Mouse (Mus musculus): Measurements from ENCODE around the gene Ggcx. TPM values are rescaled to one million over a fixed set of nuclear protein-coding genes. Genes with fewer than 3 reads are reported as not detected.

Ggcx gene
- 10.5 and 13.9 TPM in 2 replicates for polyA plus RNA-seq (2012; rRNA removed)

DNA sequence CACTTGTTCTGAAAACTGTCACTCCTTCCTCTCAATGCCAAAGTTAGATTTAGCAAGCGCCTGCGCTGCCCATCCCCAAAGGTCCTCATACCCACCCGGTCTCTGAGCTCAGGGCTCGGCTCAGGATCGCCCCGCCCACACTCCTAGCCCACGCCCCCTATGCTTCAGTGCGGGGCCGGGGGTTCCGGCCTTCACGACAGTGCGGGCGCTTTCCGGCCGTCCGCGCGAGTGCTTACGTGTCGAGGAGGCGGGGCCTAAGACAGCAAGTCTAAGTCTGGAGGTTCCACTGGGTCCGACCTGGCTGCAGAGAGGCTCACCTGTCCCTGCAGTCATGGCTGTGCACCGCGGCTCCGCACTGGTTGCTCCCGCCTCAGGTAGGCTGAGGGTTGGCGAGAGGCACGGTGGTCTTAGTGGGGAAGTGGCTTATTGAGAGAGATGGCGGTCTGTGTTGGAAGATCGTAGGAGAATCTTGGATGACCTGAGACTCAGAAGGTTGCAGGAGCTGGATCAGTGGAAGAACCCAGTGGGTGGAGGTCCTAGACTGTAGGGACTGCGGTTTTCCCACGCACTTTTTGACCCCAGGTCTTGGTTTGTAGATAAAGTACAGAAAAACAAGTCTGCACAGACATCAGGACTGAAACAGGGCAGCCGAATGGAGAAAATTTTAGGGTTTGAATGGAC is at the start of gene Ggcx:
TSS of gene Ggcx (plus strand) at position 233 of the 681 bp plus-strand sequence.

DNA sequence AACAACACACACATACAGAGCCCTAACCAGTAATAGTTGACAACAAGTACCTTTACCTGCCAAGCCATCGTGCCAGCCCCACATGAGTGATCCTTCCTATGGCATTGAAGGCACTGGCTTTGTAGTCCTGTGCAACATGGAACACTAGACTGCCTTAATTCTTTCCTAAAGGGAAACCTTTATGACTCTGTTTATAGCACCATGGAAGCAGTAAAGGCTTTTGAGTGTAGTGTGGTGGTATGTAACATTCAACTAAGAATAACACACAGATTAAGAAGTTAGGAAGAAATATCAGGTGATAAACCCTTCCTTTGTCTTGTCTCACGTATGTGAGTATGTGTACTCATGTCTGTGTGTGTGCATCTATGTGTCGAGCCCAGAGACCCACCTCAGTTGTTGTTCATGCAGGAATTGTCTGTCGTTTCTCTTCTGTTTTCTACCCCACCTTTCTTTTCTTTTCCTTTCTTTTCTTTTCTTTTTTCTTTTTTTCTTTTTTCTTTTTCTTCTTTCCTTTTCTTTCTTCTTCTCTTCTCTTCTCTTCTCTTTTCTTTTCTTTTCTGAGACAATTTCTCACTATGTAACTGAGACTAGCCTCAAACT is 47.2 kb upstream of the Ggcx start, which contains the start of gene Rnf181:
TSS of gene Rnf181 (minus strand) at position 113 of the 600 bp plus-strand sequence.

DNA sequence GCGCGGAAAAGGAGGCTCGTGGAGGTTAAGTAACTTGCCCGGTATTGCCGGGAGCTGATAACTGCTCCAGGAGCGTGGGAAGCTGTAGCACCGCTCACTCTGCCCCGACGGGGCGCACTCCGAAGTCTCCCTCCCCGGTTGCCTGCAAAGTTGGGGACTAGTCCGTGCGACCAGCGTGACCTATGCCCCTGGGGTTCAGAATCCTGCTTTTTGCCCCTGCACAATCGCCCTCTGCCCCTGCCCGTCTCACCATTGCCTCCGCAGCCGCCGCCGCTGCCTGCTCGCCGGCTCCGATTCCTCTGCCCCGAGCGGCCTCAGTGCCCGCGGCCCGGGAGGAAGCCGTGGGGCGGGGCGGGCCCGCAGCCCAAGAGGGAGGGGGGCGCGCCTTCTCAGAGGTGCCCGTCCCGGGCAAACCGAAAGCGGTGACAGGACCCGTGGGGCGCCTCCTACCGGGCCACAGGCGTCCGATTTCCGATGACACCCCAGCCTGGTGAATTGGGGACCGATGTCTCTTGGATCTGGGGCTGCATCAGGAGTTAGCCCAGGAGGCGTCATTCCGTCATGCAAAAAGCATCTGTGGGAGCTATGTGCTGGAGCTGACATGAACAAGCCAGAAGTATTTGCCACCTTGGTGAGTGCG is 33.9 kb upstream of the Ggcx start, which contains the start of gene Vamp5:
TSS of gene Vamp5 (minus strand) at position 338 of the 640 bp plus-strand sequence.

DNA sequence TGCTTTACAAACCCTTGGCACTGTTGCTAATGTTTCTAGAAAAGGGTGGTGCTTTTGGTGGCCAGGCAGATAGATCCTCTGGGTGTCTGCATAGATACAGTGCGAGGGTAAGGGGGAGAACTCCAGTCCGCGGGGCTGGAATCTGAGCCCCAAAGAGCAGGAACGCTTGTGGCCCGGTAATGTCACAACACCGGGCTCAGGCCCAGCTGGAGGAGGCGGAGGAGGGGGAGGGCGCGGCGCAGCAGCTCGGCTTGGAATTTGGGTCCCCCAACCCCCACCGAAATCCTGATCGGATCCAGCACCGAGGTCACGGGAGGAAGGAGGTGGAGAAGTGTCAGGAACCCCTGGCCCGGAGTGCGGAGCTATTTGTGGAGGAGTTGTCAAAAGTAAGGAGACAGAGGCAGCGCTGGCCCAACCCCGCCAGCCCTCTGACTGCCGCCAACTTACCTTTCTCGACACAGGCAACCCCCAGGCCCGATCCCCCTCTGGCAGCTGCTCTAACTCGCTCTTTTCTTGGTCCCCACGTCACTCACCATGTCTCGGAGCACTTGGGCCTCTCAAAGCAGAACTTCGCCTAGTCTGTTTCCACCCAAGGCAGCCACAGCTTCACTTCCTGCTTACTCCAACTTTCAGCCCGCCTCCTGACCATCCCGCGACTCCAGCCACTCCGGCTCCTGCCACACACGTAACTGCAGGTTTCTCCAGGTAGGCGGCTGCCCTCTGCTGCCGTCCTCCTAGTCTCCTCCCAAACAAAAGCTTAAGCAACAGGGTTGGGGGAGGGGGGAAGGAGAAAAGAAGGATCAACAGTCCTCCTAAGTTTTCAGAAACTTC is 24.0 kb upstream of the Ggcx start, which contains the start of gene Vamp8:
TSS of gene Vamp8 (minus strand) at position 763 of the 831 bp plus-strand sequence.

DNA sequence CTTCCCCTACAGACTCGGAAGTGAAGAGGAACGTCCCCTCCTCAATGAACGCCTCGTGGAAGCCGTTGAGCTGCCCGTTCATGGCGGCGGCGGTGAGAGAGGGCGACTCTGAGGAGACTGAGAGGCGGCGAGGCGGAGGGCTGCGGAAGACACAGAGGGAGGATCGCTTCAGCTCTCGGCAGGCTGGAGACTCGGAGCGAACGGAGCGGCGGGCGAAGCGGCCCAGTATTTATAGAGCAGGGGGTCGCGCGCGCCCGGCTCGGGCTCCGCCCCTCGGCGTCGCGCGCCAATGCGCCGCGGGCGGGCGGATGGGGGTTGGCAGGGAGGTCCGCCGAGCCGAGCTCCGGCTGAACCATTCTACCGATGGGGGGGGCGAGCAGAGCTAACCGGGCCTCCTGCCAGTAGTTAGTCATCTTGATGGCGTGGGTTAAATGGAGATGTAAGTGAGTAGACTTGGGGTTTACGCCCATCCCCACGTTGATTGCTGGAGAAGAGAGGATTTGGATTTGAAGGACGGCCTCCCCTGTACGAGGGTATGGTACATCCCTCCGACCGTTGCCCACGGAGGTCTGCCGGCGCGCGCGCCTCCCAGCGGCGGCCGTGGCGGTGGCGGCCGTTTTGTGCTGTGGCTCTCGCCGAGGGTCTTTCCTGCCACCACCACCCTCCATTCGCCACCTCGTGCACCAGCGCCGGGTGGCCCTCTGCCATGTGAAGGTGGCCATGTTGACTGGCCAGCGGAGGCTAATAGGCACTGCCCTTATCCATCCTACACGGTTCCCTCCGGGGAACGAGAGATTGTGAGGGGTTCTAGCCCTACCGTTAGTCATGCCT is 25.5 kb downstream of the Ggcx start, which contains the start of gene Mat2a:
TSS of gene Mat2a (minus strand) at position 204 of the 831 bp plus-strand sequence.

Other genes starting within 250 kb of the Ggcx start
- gene Atoh8, start 178.7 kb upstream of the Ggcx start, polyA plus RNA-seq (2012; rRNA removed) = 0.35 and 0.42 TPM in 2 replicates
- gene Sftpb, start 109.7 kb upstream of the Ggcx start, polyA plus RNA-seq (2012; rRNA removed) = not detected in 2 replicates
- 30.2 and 36.7 TPM in 2 replicates for gene Usp39, start 69.1 kb upstream of the Ggcx start, polyA plus RNA-seq (2012; rRNA removed)
- gene 0610030E20Rik, start 67.0 kb upstream of the Ggcx start, polyA plus RNA-seq (2012; rRNA removed) = 9.8 and 11.2 TPM in 2 replicates
- gene Tmem150a, start 58.9 kb upstream of the Ggcx start, polyA plus RNA-seq (2012; rRNA removed) = 31.2 and 38.7 TPM in 2 replicates
- gene Rnf181, start 47.4 kb upstream of the Ggcx start, polyA plus RNA-seq (2012; rRNA removed) = 36.8 and 45.8 TPM in 2 replicates
- 74.5 and 75.0 TPM in 2 replicates for gene Vamp5, start 33.8 kb upstream of the Ggcx start, polyA plus RNA-seq (2012; rRNA removed)
- gene Vamp8, start 23.6 kb upstream of the Ggcx start, polyA plus RNA-seq (2012; rRNA removed) = 201 and 203 TPM in 2 replicates
- gene Mat2a, start 25.2 kb downstream of the Ggcx start, polyA plus RNA-seq (2012; rRNA removed) = 105 and 115 TPM in 2 replicates
- gene Sh2d6, start 107.4 kb downstream of the Ggcx start, polyA plus RNA-seq (2012; rRNA removed) = not detected in 2 replicates
- 5.7 and 7.2 TPM in 2 replicates for gene Capg, start 130.1 kb downstream of the Ggcx start, polyA plus RNA-seq (2012; rRNA removed)
- gene Elmod3, start 184.1 kb downstream of the Ggcx start, polyA plus RNA-seq (2012; rRNA removed) = 2.8 and 3.1 TPM in 2 replicates
- 5.2 and 5.7 TPM in 2 replicates for gene Retsat, start 184.2 kb downstream of the Ggcx start, polyA plus RNA-seq (2012; rRNA removed)
- gene Tgoln1, start 202.7 kb downstream of the Ggcx start, polyA plus RNA-seq (2012; rRNA removed) = 8.0 and 9.3 TPM in 2 replicates

Measured in liver, embryonic 14 days (tissue).